Mouse (Mus musculus) bone marrow, adult 2 months (tissue): ENCODE results near the gene Naip6. TPM values are rescaled to one million over a fixed set of nuclear protein-coding genes. Genes with fewer than 3 reads are reported as not detected.
"Not testable (repeated sequence)": the region's sequence is repeated elsewhere in the genome, so short reads cannot be mapped to it uniquely, and the experiment has no call there.

ENCODE experiments used
- H3K27ac ChIP-seq: fragments of 200-500 bp; 2 replicates; pipeline ENCODE4 v1.5.1; 2012; ENCODE audit warnings: low read depth, mild to moderate bottlenecking, control low read depth, inconsistent platforms, low read length; ENCODE audit not compliant: control insufficient read depth, poor library complexity, insufficient read depth
- H3K4me1 ChIP-seq: fragments of 200-500 bp; 2 replicates; pipeline ENCODE4 v1.6.1; 2011; ENCODE audit warnings: low read length; ENCODE audit not compliant: control insufficient read depth, insufficient read depth
- H3K4me3 ChIP-seq: fragments of 200-500 bp; replicated peaks from 2 replicates; pipeline ENCODE3; 2011; ENCODE audit warnings: mild to moderate bottlenecking, low read depth, low read length, control low read depth; ENCODE audit not compliant: control insufficient read depth
- CTCF ChIP-seq: fragments of 200-500 bp; IDR thresholded peaks from 2 replicates; pipeline ENCODE4 v1.5.1; 2011; ENCODE audit warnings: low read length, control low read depth; ENCODE audit not compliant: control insufficient read depth, insufficient read depth
- POLR2A ChIP-seq: fragments of 200-500 bp; IDR thresholded peaks from 2 replicates; pipeline ENCODE4 v1.6.1; 2011; ENCODE audit warnings: low read depth, mild to moderate bottlenecking, control low read depth, low read length, borderline replicate concordance; ENCODE audit not compliant: control insufficient read depth
- WGBS: fragments of 180-500 bp; shearing (Covaris S2); methylation state at CpG from one replicate; pipeline ENCODE4 v1.1.7; 2018; 5-methylcytosine and 5-hydroxymethylcytosine counted together
- polyA plus RNA-seq: library from polyadenylated mRNA; stranded (reverse); fragments of >200 nt; gene quantifications from 2 replicates; pipeline ENCODE4 v1.2.4, GENCODE M21; 2011; ENCODE audit warnings: low replicate concordance; ENCODE audit not compliant: missing spikeins, insufficient read depth, insufficient read length

Gene Naip6
- 2.0 and 3.3 TPM in 2 replicates for polyA plus RNA-seq

DNA sequence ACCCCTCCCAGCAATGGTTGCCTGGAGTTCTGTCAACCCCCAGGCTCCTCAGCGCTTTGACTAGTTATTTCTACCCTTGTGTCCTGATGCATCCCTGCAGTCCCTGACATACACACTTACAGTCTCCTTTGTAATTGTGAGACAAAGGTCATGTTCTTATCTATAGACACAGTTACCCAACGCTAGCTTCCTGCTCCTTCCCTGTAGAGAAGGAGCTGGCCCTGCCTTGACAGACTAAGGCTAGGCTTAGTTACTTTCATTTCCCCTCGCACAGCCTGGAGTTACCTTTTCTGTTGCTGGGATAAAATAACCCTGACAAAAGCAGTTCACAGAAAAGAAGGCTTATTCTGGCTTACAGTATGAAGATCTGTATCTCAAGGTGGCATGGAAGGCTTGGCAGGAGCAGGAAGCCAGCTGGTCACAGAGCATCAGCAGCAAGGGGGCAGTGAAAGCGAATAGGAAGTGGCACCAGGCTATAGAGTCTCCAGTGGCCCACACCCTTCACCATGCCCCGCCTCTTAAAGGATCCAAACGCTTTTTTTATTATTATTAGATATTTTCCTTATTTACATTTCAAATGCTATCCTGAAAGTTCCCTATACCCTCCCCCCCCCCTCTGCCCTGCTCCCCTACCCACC lies at the start of gene Naip6:
Naip6 (minus strand) TSS at position 419 of the 638 bp plus-strand sequence.
- H3K4me3 ChIP-seq, H3K27ac ChIP-seq, H3K4me1 ChIP-seq: not testable (repeated sequence)
- WGBS: 39% methylated on average over 6 of the region's 6 CpGs

DNA sequence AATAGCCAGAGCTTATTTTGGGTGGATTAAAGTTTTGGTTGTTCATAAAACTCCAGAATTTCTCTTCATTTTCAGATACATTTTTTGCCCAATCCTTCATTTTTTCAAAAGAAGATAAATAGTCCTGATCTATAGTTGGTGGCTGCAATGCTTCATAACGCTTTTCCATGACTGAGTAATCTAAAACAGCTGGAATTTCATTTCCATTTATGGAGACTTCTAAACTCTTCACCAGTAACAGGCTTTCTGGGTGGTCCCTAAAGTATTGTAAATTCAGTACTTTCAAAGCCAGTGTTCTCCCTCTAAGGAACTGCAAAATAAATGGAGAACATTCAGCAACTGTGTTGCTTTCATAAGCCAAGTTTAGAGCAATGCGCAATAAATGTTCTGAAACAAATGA lies 34.8 kb upstream of the Naip6 start:
- not testable (repeated sequence) for H3K27ac ChIP-seq, H3K4me3 ChIP-seq, H3K4me1 ChIP-seq
- 68% methylated on average over 2 of the region's 2 CpGs for WGBS

DNA sequence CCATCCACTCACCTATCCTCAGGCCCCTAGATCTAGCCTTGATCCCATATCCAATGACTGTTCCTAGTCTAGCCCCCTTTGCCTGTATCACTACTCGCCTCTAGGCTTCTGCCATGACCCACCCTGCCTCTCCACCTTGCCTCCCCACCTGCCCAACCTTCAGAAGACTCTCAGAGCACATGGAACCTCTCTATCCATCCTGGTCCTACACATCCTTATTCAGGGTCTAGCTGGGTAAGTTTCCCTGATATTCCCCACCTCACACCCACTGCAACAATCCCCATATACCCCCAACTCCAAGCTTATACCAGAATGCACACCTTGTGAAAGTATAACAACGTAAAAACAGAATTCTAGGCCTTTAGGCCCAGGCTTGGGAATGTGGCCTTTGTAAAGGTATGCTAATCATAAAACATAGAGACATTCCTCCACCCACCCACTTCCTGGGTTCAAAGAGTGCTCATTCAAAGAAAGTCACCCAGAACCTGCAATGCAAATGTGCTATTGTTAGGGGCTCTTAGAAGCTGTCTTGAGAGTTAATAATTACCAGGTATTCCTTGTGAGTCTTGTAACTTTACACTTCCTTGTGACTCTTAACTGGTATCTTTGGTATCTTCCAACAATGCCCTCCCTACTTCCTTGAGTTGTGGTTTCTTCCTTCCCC lies 32.2 kb upstream of the Naip6 start:
- H3K27ac ChIP-seq, H3K4me3 ChIP-seq, H3K4me1 ChIP-seq: not testable (repeated sequence)
- 43% methylated on average over 1 of the region's 2 CpGs for WGBS

DNA sequence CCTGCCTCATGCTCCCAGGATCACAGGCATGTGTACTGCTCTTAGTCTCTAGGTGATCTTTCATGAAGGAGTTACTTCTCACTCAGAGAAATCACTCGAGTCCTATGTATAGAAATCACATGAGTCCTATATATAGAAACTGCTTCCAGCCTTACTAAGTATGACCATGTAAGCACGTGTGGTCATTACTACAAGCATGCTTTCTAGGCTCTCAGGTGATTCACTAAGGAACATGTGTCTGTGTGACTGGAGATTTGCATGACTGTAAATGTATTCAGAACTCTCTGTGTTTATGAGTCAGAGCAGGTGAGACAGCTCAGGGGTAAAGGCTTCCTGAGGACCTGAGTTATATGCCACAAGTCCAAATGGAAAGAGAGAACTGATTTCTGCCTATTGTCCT lies 24.3 kb upstream of the Naip6 start:
- no peak overlapping the region for H3K4me3 ChIP-seq
- TF ChIP-seq CTCF: no peak
- no peak for TF ChIP-seq POLR2A
- H3K4me1 ChIP-seq: no peaks in the 10 kb centered on the region
- 56% methylated on average over 2 of the region's 2 CpGs for WGBS
- no peak overlapping the region for H3K27ac ChIP-seq

DNA sequence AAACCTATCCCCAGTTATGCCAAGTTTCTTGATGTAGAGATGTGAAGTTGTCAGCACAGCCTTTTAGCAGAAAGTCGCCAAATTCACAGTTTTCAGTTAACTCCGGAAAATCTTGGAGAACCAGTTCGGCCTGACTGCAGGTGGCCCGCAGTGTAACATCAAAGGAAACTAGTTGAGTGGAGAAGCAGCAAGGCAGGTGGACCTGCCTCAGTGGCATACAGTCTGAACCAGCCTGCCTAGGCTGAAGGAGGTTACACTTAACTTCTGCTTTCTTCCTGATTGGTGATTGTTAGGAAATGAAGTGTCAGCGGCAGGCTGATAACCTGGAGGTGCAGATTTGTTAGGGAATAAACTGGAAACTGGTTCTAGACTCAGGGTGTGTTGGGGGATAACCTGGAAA lies 14.3 kb upstream of the Naip6 start:
- not testable (repeated sequence) for H3K27ac ChIP-seq, H3K4me3 ChIP-seq, H3K4me1 ChIP-seq
- 40% methylated on average over 5 of the region's 5 CpGs for WGBS

DNA sequence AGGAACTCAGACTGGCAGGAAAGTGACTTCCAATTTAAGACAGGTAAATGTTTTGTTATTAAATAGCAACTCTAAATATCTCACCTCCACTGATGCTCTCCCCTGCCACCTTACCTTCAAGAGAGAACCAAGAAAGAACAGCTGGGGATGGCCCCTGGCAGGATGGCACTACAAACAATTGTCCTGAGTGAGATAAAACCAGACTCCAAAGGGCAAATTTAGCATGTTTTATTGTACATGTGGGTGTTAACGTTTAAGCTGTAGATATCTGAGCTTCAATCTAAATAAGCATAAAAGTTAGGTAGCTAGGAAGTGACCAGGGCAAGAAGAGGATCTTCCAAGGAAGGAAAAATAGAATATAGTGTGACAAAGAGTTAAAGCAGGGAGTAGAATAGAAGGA lies 11.4 kb upstream of the Naip6 start:
- H3K27ac ChIP-seq, H3K4me3 ChIP-seq, H3K4me1 ChIP-seq: not testable (repeated sequence)
- 40% methylated on average over 1 of the region's 1 CpGs for WGBS

DNA sequence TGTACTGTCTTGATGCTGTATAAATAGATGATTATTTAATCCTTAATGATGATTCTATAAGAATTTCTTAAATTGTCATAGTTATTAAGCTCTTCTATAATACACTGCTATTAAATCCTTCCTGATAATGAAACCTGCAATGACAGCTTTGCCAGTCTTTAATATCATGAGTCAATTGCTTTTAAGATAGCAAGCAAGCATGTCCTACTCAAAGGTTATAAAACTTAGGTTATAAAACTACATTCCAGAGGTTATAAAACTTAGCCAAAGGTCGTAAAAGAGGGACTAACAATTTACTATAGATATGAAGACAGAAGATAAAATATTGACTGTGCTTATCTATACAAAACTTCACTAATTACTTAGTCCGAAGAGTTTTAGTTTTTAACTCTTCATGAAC lies 10.6 kb upstream of the Naip6 start:
- WGBS: 66% methylated on average over 2 of the region's 2 CpGs
- H3K4me3 ChIP-seq: not testable (repeated sequence)

DNA sequence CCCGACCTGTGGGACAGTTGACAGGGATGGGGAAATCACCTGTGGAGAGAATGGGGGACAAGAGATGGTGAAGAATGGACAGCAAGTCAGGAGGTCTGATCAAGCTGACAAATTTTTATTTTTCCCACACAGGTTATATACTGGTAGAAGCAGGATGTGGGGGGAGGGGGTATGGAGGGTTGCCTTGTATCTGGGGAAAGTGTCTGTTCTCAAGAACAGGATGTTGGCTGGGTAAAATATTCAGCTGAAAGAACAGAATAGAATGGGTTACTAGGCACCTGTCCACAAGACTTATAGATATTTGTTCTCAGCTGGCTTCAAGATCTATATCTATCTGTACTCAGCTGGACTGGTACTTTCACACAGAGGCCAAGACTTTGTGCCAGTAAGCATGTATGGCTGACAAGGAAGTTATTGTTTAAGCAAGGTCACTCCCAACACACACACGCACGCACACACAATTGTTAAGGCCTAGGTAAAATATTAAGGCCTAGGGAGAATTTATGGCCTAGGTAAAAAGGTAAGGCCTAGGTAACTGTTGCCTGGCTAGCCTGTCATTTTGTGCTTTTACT lies 4.9 kb upstream of the Naip6 start:
- not testable (repeated sequence) for H3K4me3 ChIP-seq, H3K4me1 ChIP-seq, H3K27ac ChIP-seq
- WGBS: 83% methylated on average over 3 of the region's 3 CpGs

More for the DNA sequence above, 10.6 kb upstream of the Naip6 start:
- H3K27ac ChIP-seq, H3K4me1 ChIP-seq: not testable (repeated sequence)

DNA sequence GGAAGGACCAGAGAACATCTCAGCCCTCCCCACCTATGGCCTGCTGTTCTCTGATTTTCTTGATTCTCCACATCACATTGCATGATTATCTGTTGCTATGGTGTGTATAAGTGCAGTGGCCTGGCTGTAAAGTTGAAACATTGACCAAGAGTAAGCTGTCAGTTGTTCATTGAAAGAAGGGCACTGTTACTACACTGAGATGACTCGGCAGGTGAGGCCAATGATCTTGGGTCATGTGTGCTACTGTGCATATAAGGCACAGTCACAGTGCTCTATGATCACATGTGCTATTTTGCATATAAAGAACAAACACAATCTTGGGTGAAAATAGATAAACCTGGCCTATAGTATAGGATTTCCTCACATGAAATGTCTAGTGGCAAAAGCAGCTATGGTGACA lies 32.9 kb downstream of the Naip6 start:
- H3K27ac ChIP-seq: no peak overlapping the region
- 72% methylated on average over 1 of the region's 1 CpGs for WGBS
- no peak for TF ChIP-seq POLR2A
- TF ChIP-seq CTCF: no peak
- H3K4me3 ChIP-seq: no peak overlapping the region
- no peaks in the 10 kb centered on the region for H3K4me1 ChIP-seq

DNA sequence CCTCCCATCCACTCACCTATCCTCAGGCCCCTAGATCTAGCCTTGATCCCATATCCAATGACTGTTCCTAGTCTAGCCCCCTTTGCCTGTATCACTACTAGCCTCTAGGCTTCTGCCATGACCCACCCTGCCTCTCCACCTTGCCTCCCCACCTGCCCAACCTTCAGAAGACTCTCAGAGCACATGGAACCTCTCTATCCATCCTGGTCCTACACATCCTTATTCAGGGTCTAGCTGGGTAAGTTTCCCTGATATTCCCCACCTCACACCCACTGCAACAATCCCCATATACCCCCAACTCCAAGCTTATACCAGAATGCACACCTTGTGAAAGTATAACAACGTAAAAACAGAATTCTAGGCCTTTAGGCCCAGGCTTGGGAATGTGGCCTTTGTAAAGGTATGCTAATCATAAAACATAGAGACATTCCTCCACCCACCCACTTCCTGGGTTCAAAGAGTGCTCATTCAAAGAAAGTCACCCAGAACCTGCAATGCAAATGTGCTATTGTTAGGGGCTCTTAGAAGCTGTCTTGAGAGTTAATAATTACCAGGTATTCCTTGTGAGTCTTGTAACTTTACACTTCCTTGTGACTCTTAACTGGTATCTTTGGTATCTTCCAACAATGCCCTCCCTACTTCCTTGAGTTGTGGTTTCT lies 45.9 kb downstream of the Naip6 start:
- WGBS: no CpG with 5 or more reads among the region's 1 CpGs
- H3K27ac ChIP-seq, H3K4me3 ChIP-seq, H3K4me1 ChIP-seq: not testable (repeated sequence)

DNA sequence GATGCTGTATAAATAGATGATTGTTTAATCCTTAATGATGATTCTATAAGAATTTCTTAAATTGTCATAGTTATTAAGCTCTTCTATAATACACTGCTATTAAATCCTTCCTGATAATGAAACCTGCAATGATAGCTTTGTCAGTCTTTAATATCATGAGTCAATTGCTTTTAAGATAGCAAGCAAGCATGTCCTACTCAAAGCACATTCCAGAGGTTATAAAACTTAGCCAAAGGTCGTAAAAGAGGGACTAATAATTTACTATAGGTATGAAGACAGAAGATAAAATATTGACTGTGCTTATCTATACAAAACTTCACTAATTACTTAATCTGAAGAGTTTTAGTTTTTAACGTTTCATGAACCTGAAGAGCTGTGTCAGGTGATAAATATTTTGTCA lies 60.5 kb downstream of the Naip6 start:
- 69% methylated on average over 2 of the region's 2 CpGs for WGBS
- H3K4me3 ChIP-seq, H3K4me1 ChIP-seq, H3K27ac ChIP-seq: not testable (repeated sequence)

DNA sequence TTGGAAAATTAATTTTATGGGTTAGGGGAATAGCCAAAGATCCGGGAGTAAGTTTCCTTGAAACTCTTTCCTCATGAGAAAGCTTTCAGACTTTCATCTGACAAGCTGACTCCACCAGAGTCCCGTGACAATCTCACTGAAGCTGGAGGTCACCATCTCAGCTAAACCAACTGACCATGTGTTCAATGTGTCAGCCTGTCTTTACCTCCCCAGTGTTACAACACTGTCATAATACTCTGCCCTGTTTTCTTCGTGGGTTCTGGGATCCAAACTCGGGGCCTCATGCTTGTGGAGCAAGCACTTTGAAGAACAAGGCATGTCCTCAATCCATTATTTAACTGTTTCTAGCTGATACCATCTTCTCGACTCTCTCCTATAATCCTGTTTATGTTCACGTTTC lies 61.5 kb downstream of the Naip6 start:
- H3K4me3 ChIP-seq, H3K4me1 ChIP-seq, H3K27ac ChIP-seq: not testable (repeated sequence)
- 76% methylated on average over 6 of the region's 6 CpGs for WGBS

DNA sequence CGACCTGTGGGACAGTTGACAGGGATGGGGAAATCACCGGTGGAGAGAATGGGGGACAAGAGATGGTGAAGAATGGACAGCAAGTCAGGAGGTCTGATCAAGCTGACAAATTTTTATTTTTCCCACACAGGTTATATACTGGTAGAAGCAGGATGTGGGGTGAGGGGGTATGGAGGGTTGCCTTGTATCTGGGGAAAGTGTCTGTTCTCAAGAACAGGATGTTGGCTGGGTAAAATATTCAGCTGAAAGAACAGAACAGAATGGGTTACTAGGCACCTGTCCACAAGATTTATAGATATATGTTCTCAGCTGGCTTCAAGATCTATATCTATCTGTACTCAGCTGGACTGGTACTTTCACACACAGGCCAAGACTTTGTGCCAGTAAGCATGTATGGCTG lies 65.6 kb downstream of the Naip6 start:
- H3K4me1 ChIP-seq, H3K4me3 ChIP-seq, H3K27ac ChIP-seq: not testable (repeated sequence)
- 75% methylated on average over 2 of the region's 2 CpGs for WGBS
